12 mouse cellular contexts compared by ENCODE assay signal in genomic region chr13:51783857-51784256, GRCm38 (mm10). TPM values are rescaled to one million over a fixed set of nuclear protein-coding genes. Genes with fewer than 3 reads are reported as not detected.
A peak's percentile ranks its signal among the peaks of the same experiment; 100 is the strongest.
DNase-seq lines count a peak whose midpoint lies in the region; ATAC-seq lines count a peak whose summit lies in the region.
"Had no signal": no experiment of that assay in that cellular context is flagged by ENCODE, and none has a peak within 500 bp of the region (broad histone marks: within the 10 kb centered on the region; RNA-seq: fewer than 3 reads in every experiment).

No protein-coding gene starts in this region.

- DNase-seq in hindbrain, embryonic 11.5 days (ENCODE audit: low spot score), result no peak
- DNase-seq in midbrain, embryonic 14.5 days, result no peak
- DNase-seq in midbrain, embryonic 11.5 days (ENCODE audit: low spot score, missing footprints), result no peak
- no peak for DNase-seq in urinary bladder, postnatal 10 days (ENCODE audit: low spot score)
- DNase-seq in layer of hippocampus, postnatal 25 days (ENCODE audit: extremely low spot score in 1 of 2, low spot score in 1 of 2), result no peak

- no peaks in the 10 kb centered on the region for H3K27me3 ChIP-seq in hindbrain, embryonic 16.5 days (replicated peaks; ENCODE audit: control insufficient read depth, insufficient read depth, low read length)
- H3K27me3 ChIP-seq in hindbrain, embryonic 11.5 days (ENCODE audit: control insufficient read depth, insufficient read depth, low read length), result no peaks in the 10 kb centered on the region
- H3K27me3 ChIP-seq in midbrain, embryonic 14.5 days (ENCODE audit: control insufficient read depth, insufficient read depth, low read length), result no peaks in the 10 kb centered on the region
- H3K27me3 ChIP-seq in midbrain, embryonic 11.5 days (ENCODE audit: control insufficient read depth, insufficient read depth, low read length), result no peaks in the 10 kb centered on the region
- no peaks in the 10 kb centered on the region for H3K27me3 ChIP-seq in embryonic facial prominence, embryonic 13.5 days
- no peaks in the 10 kb centered on the region for H3K27me3 ChIP-seq in limb, embryonic 13.5 days
- H3K27me3 ChIP-seq: liver, embryonic 12.5 days; stomach, embryonic 15.5 days had no signal

- H3K9me3 ChIP-seq in hindbrain, embryonic 16.5 days (ENCODE audit: control insufficient read depth, low read length), result no peaks in the 10 kb centered on the region
- no peaks in the 10 kb centered on the region for H3K9me3 ChIP-seq in hindbrain, embryonic 11.5 days (ENCODE audit: control insufficient read depth, low read length)
- H3K9me3 ChIP-seq in midbrain, embryonic 14.5 days (ENCODE audit: control insufficient read depth, low read length), result no peaks in the 10 kb centered on the region
- no peaks in the 10 kb centered on the region for H3K9me3 ChIP-seq in midbrain, embryonic 11.5 days (ENCODE audit: control insufficient read depth, low read length)
- no peaks in the 10 kb centered on the region for H3K9me3 ChIP-seq in embryonic facial prominence, embryonic 13.5 days
- no peaks in the 10 kb centered on the region for H3K9me3 ChIP-seq in limb, embryonic 13.5 days
- H3K9me3 ChIP-seq: heart, embryonic 10.5 days; liver, embryonic 12.5 days; stomach, embryonic 15.5 days had no signal

- peak overlapping the region; percentile 57; the same call in 1 of the 2 replicates for H3K27ac ChIP-seq in hindbrain, embryonic 16.5 days (ENCODE audit: low read depth, low read length)
- H3K27ac ChIP-seq in hindbrain, embryonic 11.5 days (ENCODE audit: low read depth, low read length), result no peak overlapping the region
- 0 out of 2 replicates have a peak overlapping the region, but pooled peaks have one; percentile 26 for H3K27ac ChIP-seq in midbrain, embryonic 14.5 days (replicated peaks; ENCODE audit: low read depth, low read length)
- H3K27ac ChIP-seq in midbrain, embryonic 11.5 days (ENCODE audit: low read depth, low read length), result no peak overlapping the region
- peak overlapping the region; percentile 76 for H3K27ac ChIP-seq in embryonic facial prominence, embryonic 13.5 days
- H3K27ac ChIP-seq in limb, embryonic 13.5 days, result peak overlapping the region; percentile 39; the same call in 1 of the 2 replicates
- H3K27ac ChIP-seq: heart, embryonic 10.5 days; liver, embryonic 12.5 days; macrophage; stomach, embryonic 15.5 days had no signal

- H3K4me1 ChIP-seq in hindbrain, embryonic 16.5 days (ENCODE audit: control insufficient read depth, insufficient read depth, low read depth, low read length), result peaks cover 5% of the 10 kb centered on the region
- no peaks in the 10 kb centered on the region for H3K4me1 ChIP-seq in hindbrain, embryonic 11.5 days (replicated peaks; ENCODE audit: control insufficient read depth, insufficient read depth, low read length)
- H3K4me1 ChIP-seq in midbrain, embryonic 14.5 days (ENCODE audit: control insufficient read depth, insufficient read depth, low read length), result no peaks in the 10 kb centered on the region
- no peaks in the 10 kb centered on the region for H3K4me1 ChIP-seq in midbrain, embryonic 11.5 days (ENCODE audit: control insufficient read depth, insufficient read depth, low read length)
- H3K4me1 ChIP-seq in embryonic facial prominence, embryonic 13.5 days, result peaks cover 22% of the 10 kb centered on the region
- H3K4me1 ChIP-seq in limb, embryonic 13.5 days, result peaks cover 9% of the 10 kb centered on the region; the same call in 1 of the 2 replicates
- H3K4me1 ChIP-seq: stomach, embryonic 15.5 days had no signal

- H3K4me3 ChIP-seq in hindbrain, embryonic 16.5 days (ENCODE audit: low read length), result no peak overlapping the region
- H3K4me3 ChIP-seq in hindbrain, embryonic 11.5 days (ENCODE audit: low read depth, low read length), result no peak overlapping the region
- no peak overlapping the region for H3K4me3 ChIP-seq in midbrain, embryonic 14.5 days (replicated peaks; ENCODE audit: low read depth, low read length)
- no peak overlapping the region for H3K4me3 ChIP-seq in midbrain, embryonic 11.5 days (ENCODE audit: low read depth, low read length)
- no peak overlapping the region for H3K4me3 ChIP-seq in embryonic facial prominence, embryonic 13.5 days
- no peak overlapping the region for H3K4me3 ChIP-seq in limb, embryonic 13.5 days
- H3K4me3 ChIP-seq: heart, embryonic 10.5 days; liver, embryonic 12.5 days; stomach, embryonic 15.5 days had no signal

- WGBS in hindbrain, embryonic 16.5 days, result 65% methylated on average over 6 of the region's 6 CpGs
- 74% methylated on average over 6 of the region's 6 CpGs for WGBS in hindbrain, embryonic 11.5 days
- WGBS in midbrain, embryonic 14.5 days, result 74% methylated on average over 6 of the region's 6 CpGs
- 72% methylated on average over 6 of the region's 6 CpGs for WGBS in midbrain, embryonic 11.5 days
- WGBS in embryonic facial prominence, embryonic 13.5 days, result 37% methylated on average over 6 of the region's 6 CpGs
- 65% methylated on average over 6 of the region's 6 CpGs for WGBS in limb, embryonic 13.5 days

- H3K4me2 ChIP-seq in hindbrain, embryonic 16.5 days (ENCODE audit: low read length), result no peak overlapping the region
- H3K4me2 ChIP-seq in hindbrain, embryonic 11.5 days (replicated peaks; ENCODE audit: low read depth, low read length), result no peak overlapping the region
- no peak overlapping the region for H3K4me2 ChIP-seq in midbrain, embryonic 14.5 days (ENCODE audit: low read length)
- H3K4me2 ChIP-seq in midbrain, embryonic 11.5 days, result no peak overlapping the region
- no peak overlapping the region for H3K4me2 ChIP-seq in embryonic facial prominence, embryonic 13.5 days
- H3K4me2 ChIP-seq in limb, embryonic 13.5 days (replicated peaks), result no peak overlapping the region
- H3K4me2 ChIP-seq: liver, embryonic 12.5 days; stomach, embryonic 15.5 days had no signal

- no peak for ATAC-seq in hindbrain, embryonic 16.5 days
- ATAC-seq in hindbrain, embryonic 11.5 days (ENCODE audit: low FRiP score), result no peak
- ATAC-seq in midbrain, embryonic 14.5 days (ENCODE audit: low FRiP score, low TSS enrichment), result no peak
- no peak for ATAC-seq in midbrain, embryonic 11.5 days (ENCODE audit: low FRiP score)
- ATAC-seq in embryonic facial prominence, embryonic 13.5 days (ENCODE audit: insufficient number of reproducible peaks, insufficient read depth, low FRiP score, low TSS enrichment, low read depth), result no peak
- no peak for ATAC-seq in limb, embryonic 13.5 days (ENCODE audit: low FRiP score, low read depth)
- ATAC-seq: liver, embryonic 12.5 days had no signal

- no peaks in the 10 kb centered on the region for H3K36me3 ChIP-seq in hindbrain, embryonic 16.5 days (ENCODE audit: control insufficient read depth, insufficient read depth, low read length)
- no peaks in the 10 kb centered on the region for H3K36me3 ChIP-seq in hindbrain, embryonic 11.5 days (ENCODE audit: control insufficient read depth, insufficient read depth, low read length)
- H3K36me3 ChIP-seq in midbrain, embryonic 14.5 days (ENCODE audit: control insufficient read depth, insufficient read depth, low read length), result no peaks in the 10 kb centered on the region
- H3K36me3 ChIP-seq in midbrain, embryonic 11.5 days (ENCODE audit: control insufficient read depth, insufficient read depth, low read length), result no peaks in the 10 kb centered on the region
- no peaks in the 10 kb centered on the region for H3K36me3 ChIP-seq in embryonic facial prominence, embryonic 13.5 days
- no peaks in the 10 kb centered on the region for H3K36me3 ChIP-seq in limb, embryonic 13.5 days
- H3K36me3 ChIP-seq: heart, embryonic 10.5 days; liver, embryonic 12.5 days; stomach, embryonic 15.5 days had no signal

- H3K9ac ChIP-seq in hindbrain, embryonic 16.5 days (ENCODE audit: low read depth, low read length), result 0 out of 2 replicates have a peak overlapping the region, but pooled peaks have one; percentile 13
- H3K9ac ChIP-seq in hindbrain, embryonic 11.5 days (ENCODE audit: low read depth, low read length), result no peak overlapping the region
- H3K9ac ChIP-seq in midbrain, embryonic 14.5 days (replicated peaks; ENCODE audit: low read length), result no peak overlapping the region
- no peak overlapping the region for H3K9ac ChIP-seq in midbrain, embryonic 11.5 days (ENCODE audit: low read length)
- peak overlapping the region; percentile 32; the same call in 1 of the 2 replicates for H3K9ac ChIP-seq in embryonic facial prominence, embryonic 13.5 days
- H3K9ac ChIP-seq in limb, embryonic 13.5 days, result no peak overlapping the region; the same call in 1 of the 2 replicates
- H3K9ac ChIP-seq: liver, embryonic 12.5 days; stomach, embryonic 15.5 days had no signal

RNA-seq across cellular contexts. Expression of gene Sema4d, which starts 9.7 kb away (rescaled TPM):
- 14.3 and 17.9 TPM in 2 replicates for polyA plus RNA-seq in hindbrain, embryonic 16.5 days (2015; fragmentation: Nextera tagmentation; extraction: Ambion mirVana)
- polyA plus RNA-seq in hindbrain, embryonic 11.5 days (2014; fragmentation: Nextera tagmentation; extraction: Ambion mirVana), result 3.9 and 5.2 TPM in 2 replicates
- polyA plus RNA-seq in midbrain, embryonic 14.5 days (2014; fragmentation: Nextera tagmentation; extraction: Ambion mirVana), result 11.5 and 13.3 TPM in 2 replicates
- polyA plus RNA-seq in midbrain, embryonic 11.5 days (2014; fragmentation: Nextera tagmentation; extraction: Ambion mirVana), result 4.9 and 5.0 TPM in 2 replicates
- polyA plus RNA-seq in embryonic facial prominence, embryonic 13.5 days (2015; fragmentation: Nextera tagmentation; extraction: Ambion mirVana), result 7.3 and 9.3 TPM in 2 replicates
- polyA plus RNA-seq in limb, embryonic 13.5 days (2015; fragmentation: Nextera tagmentation; extraction: Ambion mirVana), result 4.4 and 5.8 TPM in 2 replicates
- 100 to 1,000 TPM; 127 to 132 TPM for total RNA-seq in layer of hippocampus, postnatal 25 days (2021)

Comparison
In these comparisons a context has a peak if more than half of its experiments do, and no peak if none do; other contexts are left out.
1. H3K27ac ChIP-seq: peak in hindbrain, embryonic 16.5 days (single experiment), midbrain, embryonic 14.5 days (single experiment), embryonic facial prominence, embryonic 13.5 days (single experiment) and limb, embryonic 13.5 days (single experiment); none in hindbrain, embryonic 11.5 days (single experiment) and midbrain, embryonic 11.5 days (single experiment).
2. H3K9ac ChIP-seq: peak in hindbrain, embryonic 16.5 days (single experiment) and embryonic facial prominence, embryonic 13.5 days (single experiment); none in hindbrain, embryonic 11.5 days (single experiment), midbrain, embryonic 14.5 days (single experiment), midbrain, embryonic 11.5 days (single experiment) and limb, embryonic 13.5 days (single experiment).